Mouse (Mus musculus): ENCODE results near the gene Smg1. TPM values are rescaled to one million over a fixed set of nuclear protein-coding genes. Genes with fewer than 3 reads are reported as not detected.
"Not testable (repeated sequence)": the region's sequence is repeated elsewhere in the genome, so short reads cannot be mapped to it uniquely, and the experiment has no call there.

Smg1 gene
- total RNA-seq, 2 experiments from 2014 or later = 27.1 to 36.2 TPM

GRCm38 (mm10) chr7:118249563-118249962 is 6.1 kb upstream of the Smg1 start:
- no peak for DNase-seq

- DNase-seq = no peak
These were observed 4.6 kb upstream of the Smg1 start for GRCm38 (mm10) chr7:118248069-118248468.

- DNase-seq = no peak
These were observed 1.8 kb upstream of the Smg1 start for GRCm38 (mm10) chr7:118245260-118245659.

GRCm38 (mm10) chr7:118242911-118243412 is 508 bp downstream of the Smg1 start:
- DNase-seq = no peak

GRCm38 (mm10) chr7:118242309-118242708 is 1.2 kb downstream of the Smg1 start:
- DNase-seq = no peak

GRCm38 (mm10) chr7:118240402-118240801 is 3.1 kb downstream of the Smg1 start:
- no peak for DNase-seq

- DNase-seq = no peak
These were observed 3.5 kb downstream of the Smg1 start for GRCm38 (mm10) chr7:118239996-118240395.

- DNase-seq = no peak
These were observed 6.5 kb downstream of the Smg1 start for GRCm38 (mm10) chr7:118236949-118237348.

- DNase-seq = no peak
These were observed 9.2 kb downstream of the Smg1 start for GRCm38 (mm10) chr7:118234236-118234635.

GRCm38 (mm10) chr7:118232613-118233012 is 10.9 kb downstream of the Smg1 start:
- DNase-seq = no peak

- no peak for DNase-seq
These were observed 23.7 kb downstream of the Smg1 start for GRCm38 (mm10) chr7:118219777-118220176.

- DNase-seq = no peak
These were observed 37.1 kb downstream of the Smg1 start for GRCm38 (mm10) chr7:118206396-118206795.

GRCm38 (mm10) chr7:118195756-118196155 is 47.7 kb downstream of the Smg1 start:
- DNase-seq = no peak

- no peak for DNase-seq
These were observed 57.6 kb downstream of the Smg1 start for GRCm38 (mm10) chr7:118185878-118186277.

GRCm38 (mm10) chr7:118184604-118185003 is 58.9 kb downstream of the Smg1 start:
- DNase-seq = no peak

- no peak for DNase-seq
These were observed 62.3 kb downstream of the Smg1 start for GRCm38 (mm10) chr7:118181123-118181522.

- no peak for DNase-seq
These were observed 63.7 kb downstream of the Smg1 start for GRCm38 (mm10) chr7:118179782-118180181.

- DNase-seq = no peak
These were observed 67.6 kb downstream of the Smg1 start for GRCm38 (mm10) chr7:118175821-118176355.

- DNase-seq = not testable (repeated sequence)
These were observed 73.3 kb downstream of the Smg1 start for GRCm38 (mm10) chr7:118170125-118170524.

GRCm38 (mm10) chr7:118163006-118163405 is 80.5 kb downstream of the Smg1 start:
- DNase-seq = no peak

GRCm38 (mm10) chr7:118160121-118160520 is 83.3 kb downstream of the Smg1 start:
- no peak for DNase-seq

GRCm38 (mm10) chr7:118156461-118156860 is 87.0 kb downstream of the Smg1 start:
- no peak for DNase-seq

- DNase-seq = no peak
These were observed 89.3 kb downstream of the Smg1 start for GRCm38 (mm10) chr7:118154150-118154549.

GRCm38 (mm10) chr7:118143602-118144001 is 99.9 kb downstream of the Smg1 start:
- DNase-seq = no peak

- no peak for DNase-seq
These were observed 100.3 kb downstream of the Smg1 start for GRCm38 (mm10) chr7:118143123-118143522.
